Mouse (Mus musculus) lung, postnatal 0 days (tissue): ENCODE measurements around the gene Rps15a. TPM values are rescaled to one million over a fixed set of nuclear protein-coding genes. Genes with fewer than 3 reads are reported as not detected.

Experiments
- ATAC-seq: fragments of 200-750 bp; cut with Nextera tagmentation; 2 replicates; pipeline ENCODE4 v1.8.0; 2017; ENCODE audit warnings: moderate library complexity
- DNase-seq: peaks from one replicate; pipeline ENCODE4 v3.0.0-alpha.2; 2016; ENCODE audit warnings: low spot score
- H3K27ac ChIP-seq: fragments of 300-500 bp; sonication (generic); 2 replicates; pipeline ENCODE4 v1.5.1; 2014; ENCODE audit warnings: antibody characterized with exemption, mild to moderate bottlenecking, low read length, mixed read lengths
- H3K27me3 ChIP-seq: fragments of 300-500 bp; sonication (generic); replicated peaks from 2 replicates; pipeline ENCODE4 v1.6.1; 2014; ENCODE audit warnings: low read length, mixed read lengths; ENCODE audit not compliant: insufficient read depth
- H3K36me3 ChIP-seq: fragments of 300-500 bp; sonication (generic); 2 replicates; pipeline ENCODE4 v1.6.1; 2014; ENCODE audit warnings: low read length, mixed read lengths; ENCODE audit not compliant: insufficient read depth
- H3K4me1 ChIP-seq: fragments of 300-500 bp; sonication (generic); 2 replicates; pipeline ENCODE4 v1.6.1; 2014; ENCODE audit warnings: antibody characterized with exemption, low read depth, low read length, mixed read lengths; ENCODE audit not compliant: insufficient read depth
- H3K4me2 ChIP-seq: fragments of 300-500 bp; sonication (generic); replicated peaks from 2 replicates; pipeline ENCODE4 v1.6.1; 2014; ENCODE audit warnings: low read depth, mild to moderate bottlenecking, low read length, moderate library complexity, mixed read lengths
- H3K4me3 ChIP-seq: fragments of 300-500 bp; sonication (generic); 2 replicates; pipeline ENCODE4 v1.5.1; 2014; ENCODE audit warnings: low read depth, low read length
- H3K9ac ChIP-seq: fragments of 300-500 bp; sonication (generic); replicated peaks from 2 replicates; pipeline ENCODE4 v1.6.1; 2014; ENCODE audit warnings: low read depth, mild to moderate bottlenecking
- H3K9me3 ChIP-seq: fragments of 300-500 bp; sonication (generic); 2 replicates; pipeline ENCODE4 v1.6.1; 2016; ENCODE audit warnings: low read length, mixed read lengths
- CTCF ChIP-seq: IDR thresholded peaks from 2 replicates; pipeline ENCODE4 v1.5.1; 2016; ENCODE audit warnings: antibody characterized with exemption, mild to moderate bottlenecking
- EP300 ChIP-seq: IDR thresholded peaks from 2 replicates; pipeline ENCODE4 v1.6.1; 2016; ENCODE audit warnings: antibody characterized with exemption, mild to moderate bottlenecking, control low read depth
- WGBS: fragments of 180-500 bp; shearing (Covaris S2); extraction: QIAGEN DNeasy Blood & Tissue Kit; methylation state at CpG from one replicate; pipeline ENCODE4 v1.1.7; 2014; 5-methylcytosine and 5-hydroxymethylcytosine counted together
- polyA plus RNA-seq: library from polyadenylated mRNA; unstranded; fragments of >200 nt; fragmentation: Nextera tagmentation; extraction: Ambion mirVana; gene quantifications from 2 replicates; pipeline ENCODE4 v1.2.1, GENCODE M21; 2015

Gene Rps15a
- polyA plus RNA-seq, 1 experiment from 2014 or later: 600 TPM

GRCm38 (mm10) chr7:118118426-118118825 lies 2.4 kb upstream of the Rps15a start:
- no peak overlapping the region for H3K9ac ChIP-seq
- no peak overlapping the region for H3K4me3 ChIP-seq
- 73% methylated on average over 3 of the region's 3 CpGs for WGBS
- TF ChIP-seq EP300 (no peak), CTCF (no peak)
- H3K4me1 ChIP-seq: peaks cover 21% of the 10 kb centered on the region; the same call in 1 of the 2 replicates
- H3K9me3 ChIP-seq: no peaks in the 10 kb centered on the region
- H3K27me3 ChIP-seq: no peaks in the 10 kb centered on the region
- ATAC-seq (no peak), DNase-seq (no peak)
- H3K4me2 ChIP-seq: no peak overlapping the region
- peak overlapping the region; percentile 90 for H3K27ac ChIP-seq
- 0 out of 2 replicates have a peak, but pooled peaks cover 14% of the 10 kb centered on the region for H3K36me3 ChIP-seq

DNA sequence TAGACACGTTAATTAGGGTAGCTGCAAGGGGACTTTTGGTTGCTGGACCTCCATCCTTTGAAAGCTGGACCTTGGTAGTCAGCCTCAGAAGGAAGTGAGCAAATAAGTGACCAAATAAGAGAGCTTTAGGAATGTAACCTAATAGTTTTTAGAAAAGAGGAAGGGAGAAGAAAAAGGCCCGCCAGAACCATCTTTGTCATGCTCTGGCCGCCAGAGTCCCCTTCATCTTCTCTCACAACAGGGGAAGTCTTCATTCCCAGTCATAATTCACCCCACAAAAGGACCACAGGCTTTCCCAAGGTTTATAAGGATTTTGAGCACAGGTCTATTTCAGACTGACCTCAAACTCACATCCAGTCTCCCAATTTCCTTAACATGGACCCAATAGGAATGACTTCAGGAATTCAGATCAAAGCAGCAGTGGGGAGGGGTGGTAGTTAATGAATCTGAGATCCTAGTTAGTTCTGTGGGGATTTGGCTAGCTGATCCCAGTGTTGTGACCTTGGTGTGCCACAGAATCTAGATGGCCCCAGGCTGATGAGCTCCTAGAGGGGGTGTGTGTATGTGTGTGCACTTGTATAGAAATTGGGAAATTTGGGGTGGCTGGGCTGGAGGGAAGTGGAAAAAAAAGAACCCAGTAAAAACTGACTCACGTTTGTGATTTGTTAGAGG lies 1.7 kb upstream of the Rps15a start:
- Histone ChIP-seq H3K36me3 (peaks cover 18% of the 10 kb centered on the region; the same call in 1 of the 2 replicates), H3K27ac (peak overlapping the region; percentile 90), H3K27me3 (no peaks in the 10 kb centered on the region), H3K9me3 (no peaks in the 10 kb centered on the region), H3K4me2 (no peak overlapping the region), H3K4me3 (no peak overlapping the region), H3K4me1 (peaks cover 21% of the 10 kb centered on the region; the same call in 1 of the 2 replicates), H3K9ac (no peak overlapping the region)
- DNase-seq: no peak
- no peak for ATAC-seq
- WGBS: 41% methylated on average over 4 of the region's 4 CpGs
- TF ChIP-seq EP300 (0 out of 2 replicates have a peak, but pooled peaks have one; percentile 10), CTCF (no peak)

DNA sequence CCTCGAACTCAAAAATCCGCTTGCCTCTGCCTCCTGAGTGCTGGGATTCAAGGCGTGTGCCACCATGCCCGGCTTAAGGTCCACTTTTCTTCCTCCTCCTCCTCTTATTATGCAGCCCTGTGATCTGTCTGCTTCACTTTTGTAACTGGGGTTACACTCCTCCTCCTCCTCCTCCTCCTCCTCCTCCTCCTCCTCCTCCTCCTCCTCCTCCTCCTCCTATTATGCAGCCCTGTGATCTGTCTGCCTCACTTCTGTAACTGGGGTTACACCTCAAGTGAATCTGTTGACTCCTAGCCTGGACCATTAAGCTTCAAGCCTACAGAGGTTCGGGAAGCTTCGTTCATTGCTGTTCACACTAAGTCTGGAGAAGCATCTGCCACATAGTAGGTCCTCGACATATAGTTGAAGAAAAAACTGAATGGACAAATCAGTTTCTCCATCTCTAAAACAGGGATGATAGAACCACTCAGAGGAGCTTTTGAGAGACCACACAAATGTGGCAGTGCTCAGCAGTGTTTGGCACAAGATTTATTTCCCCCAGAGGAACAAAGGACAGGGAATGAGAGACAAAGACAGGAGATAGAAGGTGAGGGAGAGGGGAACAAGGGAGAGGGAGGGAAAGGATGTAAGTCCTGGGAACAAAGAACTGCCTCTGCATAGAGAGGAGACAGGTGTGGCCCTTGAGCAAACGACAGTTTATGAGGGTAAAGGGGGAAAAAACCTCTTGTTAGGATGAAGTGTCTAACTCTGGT lies 975 bp upstream of the Rps15a start:
- H3K4me3 ChIP-seq: peak overlapping the region; percentile 86; the same call in 1 of the 2 replicates
- no peak overlapping the region for H3K9ac ChIP-seq
- no peaks in the 10 kb centered on the region for H3K27me3 ChIP-seq
- H3K4me1 ChIP-seq: peaks cover 21% of the 10 kb centered on the region; the same call in 1 of the 2 replicates
- WGBS: 16% methylated on average over 8 of the region's 8 CpGs
- H3K4me2 ChIP-seq: peak overlapping the region; percentile 65
- peak overlapping the region; percentile 26 for H3K27ac ChIP-seq
- TF ChIP-seq CTCF (no peak), EP300 (no peak)
- H3K9me3 ChIP-seq: no peaks in the 10 kb centered on the region
- peaks cover 17% of the 10 kb centered on the region; the same call in 1 of the 2 replicates for H3K36me3 ChIP-seq
- DNase-seq (no peak), ATAC-seq (no peak)

DNA sequence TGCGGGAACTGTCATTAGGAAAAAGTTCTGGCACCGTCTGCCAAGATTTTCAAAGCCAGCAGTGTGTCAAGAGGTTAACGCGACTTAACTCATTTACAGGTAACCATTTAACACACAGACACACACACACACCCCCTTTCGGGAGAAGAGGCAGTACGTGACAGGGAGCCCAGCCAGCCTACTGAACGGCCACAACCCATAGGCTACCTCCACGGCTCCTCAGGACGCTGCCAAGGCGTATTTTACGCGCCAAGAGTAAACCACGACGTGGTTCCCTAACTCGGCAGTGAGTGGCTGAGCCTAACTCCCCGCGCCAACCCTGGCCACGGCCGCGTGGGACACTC lies 483 bp downstream of the Rps15a start:
- Histone ChIP-seq H3K4me2 (peak overlapping the region; percentile 65), H3K4me3 (peak overlapping the region; percentile 86), H3K9me3 (no peaks in the 10 kb centered on the region), H3K9ac (peak overlapping the region; percentile 94), H3K27me3 (no peaks in the 10 kb centered on the region), H3K27ac (peak overlapping the region; percentile 85), H3K36me3 (peaks cover 25% of the 10 kb centered on the region; the same call in 1 of the 2 replicates), H3K4me1 (peaks cover 19% of the 10 kb centered on the region; the same call in 1 of the 2 replicates)
- WGBS: 2% methylated on average over 20 of the region's 20 CpGs
- ATAC-seq: peak; percentile 43
- no peak for DNase-seq
- no peak for TF ChIP-seq EP300
- TF ChIP-seq CTCF: no peak

GRCm38 (mm10) chr7:118113541-118114297 lies 2.3 kb downstream of the Rps15a start:
- 47% methylated on average over 5 of the region's 5 CpGs for WGBS
- ATAC-seq: no peak
- H3K4me1 ChIP-seq: peaks cover 14% of the 10 kb centered on the region; the same call in 1 of the 2 replicates

More at GRCm38 (mm10) chr7:118113541-118114297, 2.3 kb downstream of the Rps15a start:
- Histone ChIP-seq H3K9ac (0 out of 2 replicates have a peak overlapping the region, but pooled peaks have one; percentile 94), H3K27me3 (no peaks in the 10 kb centered on the region), H3K4me2 (peak overlapping the region; percentile 65; the same call in 1 of the 2 replicates), H3K36me3 (peaks cover 31% of the 10 kb centered on the region; the same call in 1 of the 2 replicates), H3K27ac (no peak overlapping the region), H3K4me3 (no peak overlapping the region), H3K9me3 (no peaks in the 10 kb centered on the region)
- DNase-seq: no peak
- TF ChIP-seq CTCF: no peak
- no peak for TF ChIP-seq EP300
